Mouse (Mus musculus): ENCODE data around the gene Tlr13.
"Not testable (repeated sequence)": the region's sequence is repeated elsewhere in the genome, so short reads cannot be mapped to it uniquely, and the experiment has no call there.

Tlr13 gene

DNA sequence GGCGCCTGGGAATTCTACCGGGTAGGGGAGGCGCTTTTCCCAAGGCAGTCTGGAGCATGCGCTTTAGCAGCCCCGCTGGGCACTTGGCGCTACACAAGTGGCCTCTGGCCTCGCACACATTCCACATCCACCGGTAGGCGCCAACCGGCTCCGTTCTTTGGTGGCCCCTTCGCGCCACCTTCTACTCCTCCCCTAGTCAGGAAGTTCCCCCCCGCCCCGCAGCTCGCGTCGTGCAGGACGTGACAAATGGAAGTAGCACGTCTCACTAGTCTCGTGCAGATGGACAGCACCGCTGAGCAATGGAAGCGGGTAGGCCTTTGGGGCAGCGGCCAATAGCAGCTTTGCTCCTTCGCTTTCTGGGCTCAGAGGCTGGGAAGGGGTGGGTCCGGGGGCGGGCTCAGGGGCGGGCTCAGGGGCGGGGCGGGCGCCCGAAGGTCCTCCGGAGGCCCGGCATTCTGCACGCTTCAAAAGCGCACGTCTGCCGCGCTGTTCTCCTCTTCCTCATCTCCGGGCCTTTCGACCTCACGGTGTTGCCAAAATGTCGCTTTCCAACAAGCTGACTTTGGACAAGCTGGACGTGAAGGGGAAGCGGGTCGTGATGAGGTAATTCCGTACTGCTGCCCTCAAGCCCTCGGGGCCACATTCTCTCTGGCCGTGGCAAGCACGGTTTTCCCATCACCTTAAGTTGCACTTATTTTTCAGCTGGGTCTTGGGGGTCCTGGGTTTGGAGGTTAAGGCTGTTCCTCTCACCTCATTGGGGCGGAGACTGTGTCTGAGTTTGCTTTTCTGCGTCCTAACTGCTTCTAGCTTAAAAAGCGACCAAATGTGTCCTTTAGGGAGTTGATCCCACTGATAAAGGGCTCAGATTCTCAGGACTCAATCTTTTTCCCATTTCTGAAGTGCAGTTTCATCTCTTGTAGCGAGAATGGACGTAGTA lies 44.0 kb downstream of the Tlr13 start, which contains the start of gene Pgk1:
Pgk1 (plus strand) TSS at position 388 of the 937 bp plus-strand sequence.
- DNase-seq (ENCODE audit: low read depth, low spot score) = peak; percentile 94

DNA sequence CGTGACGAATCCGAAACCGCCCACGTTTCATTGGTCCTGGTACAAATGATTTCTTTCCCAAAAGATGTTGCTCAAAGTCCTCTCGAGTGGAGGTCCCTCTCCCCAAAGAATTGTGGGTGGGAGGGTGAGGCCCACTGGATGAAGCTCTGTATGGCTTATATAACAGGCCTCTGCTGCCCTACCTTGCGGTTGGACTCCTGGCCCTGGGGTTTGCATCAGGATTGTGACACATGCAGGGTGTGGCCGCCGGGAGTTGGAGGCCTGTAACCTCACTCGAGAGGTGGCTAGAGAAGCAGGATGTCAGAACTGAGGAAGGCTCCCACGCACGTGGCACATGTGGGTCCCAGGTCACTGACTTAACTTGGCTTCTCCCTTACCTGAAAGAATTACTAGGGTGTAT lies 44.7 kb downstream of the Tlr13 start:
- no peak for DNase-seq (ENCODE audit: low read depth, low spot score)

- no peak for DNase-seq (ENCODE audit: low read depth, low spot score)
These were observed 46.4 kb downstream of the Tlr13 start for GRCm38 (mm10) chrX:106189356-106189755.

DNA sequence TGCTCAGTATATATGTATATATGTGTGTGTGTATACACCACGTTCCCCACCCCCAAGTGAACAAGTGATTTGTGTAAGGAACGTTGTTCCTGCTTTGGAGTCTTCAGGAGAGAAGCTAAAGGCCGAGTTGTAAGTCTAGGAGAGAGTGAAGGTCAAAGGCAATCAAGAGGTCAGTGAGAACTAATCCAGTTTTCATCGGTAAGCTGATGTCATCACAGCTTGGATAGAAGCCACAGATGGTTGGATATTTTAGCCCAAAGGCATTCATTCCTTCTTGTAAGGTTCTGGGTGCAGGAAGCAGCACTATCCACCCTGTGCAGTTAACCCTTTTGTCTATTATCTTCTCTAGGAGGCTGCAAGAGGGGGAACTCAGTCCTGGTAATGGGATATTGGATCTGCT lies 47.1 kb downstream of the Tlr13 start:
- DNase-seq (ENCODE audit: low read depth, low spot score) = no peak

- DNase-seq (ENCODE audit: low read depth, low spot score) = not testable (repeated sequence)
These were observed 51.4 kb downstream of the Tlr13 start for GRCm38 (mm10) chrX:106194361-106194760.

DNA sequence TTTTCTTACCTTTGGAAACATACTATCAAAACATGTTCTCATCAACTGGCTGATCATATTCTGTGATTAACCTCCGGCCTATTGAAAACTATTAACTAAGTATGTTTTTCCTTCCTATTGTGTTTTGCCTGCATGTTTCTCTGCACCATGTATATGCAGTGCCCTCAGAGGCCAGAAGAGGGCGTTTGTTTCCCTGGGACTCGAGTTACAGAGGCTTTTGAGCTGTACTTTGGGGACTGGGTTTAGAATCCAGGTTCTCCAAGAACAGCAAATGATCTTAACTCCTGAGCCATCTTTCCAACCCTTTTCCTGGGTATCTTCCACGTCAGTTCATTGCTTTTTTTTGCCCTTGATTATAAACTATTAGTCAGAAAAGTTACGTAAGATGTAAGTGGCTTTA lies 54.3 kb downstream of the Tlr13 start:
- DNase-seq (ENCODE audit: low read depth, low spot score) = no peak

- DNase-seq (ENCODE audit: low read depth, low spot score) = no peak
These were observed 55.9 kb downstream of the Tlr13 start for GRCm38 (mm10) chrX:106198904-106199303.

DNA sequence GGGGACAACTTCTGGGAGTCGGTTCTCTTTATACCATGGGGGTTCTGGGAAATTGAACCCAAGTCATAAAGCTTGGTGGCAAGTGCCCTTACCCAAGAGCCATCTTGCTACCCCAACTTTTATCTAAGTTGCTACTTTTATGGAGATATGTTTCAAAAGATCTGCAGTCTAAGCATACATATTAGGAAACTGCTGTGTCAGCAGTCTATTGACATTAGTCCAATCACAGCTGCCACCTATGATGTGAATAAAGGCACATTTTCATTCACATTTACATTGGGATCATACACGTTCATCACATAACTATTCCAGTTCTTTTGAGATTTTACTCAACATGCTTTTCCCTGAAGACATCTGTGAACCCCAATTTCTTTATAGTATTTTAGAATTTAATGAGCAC lies 66.1 kb downstream of the Tlr13 start:
- no peak for DNase-seq (ENCODE audit: low read depth, low spot score)
